Comparison of ENCODE assay signal across 8 mouse cellular contexts in the genomic region with DNA sequence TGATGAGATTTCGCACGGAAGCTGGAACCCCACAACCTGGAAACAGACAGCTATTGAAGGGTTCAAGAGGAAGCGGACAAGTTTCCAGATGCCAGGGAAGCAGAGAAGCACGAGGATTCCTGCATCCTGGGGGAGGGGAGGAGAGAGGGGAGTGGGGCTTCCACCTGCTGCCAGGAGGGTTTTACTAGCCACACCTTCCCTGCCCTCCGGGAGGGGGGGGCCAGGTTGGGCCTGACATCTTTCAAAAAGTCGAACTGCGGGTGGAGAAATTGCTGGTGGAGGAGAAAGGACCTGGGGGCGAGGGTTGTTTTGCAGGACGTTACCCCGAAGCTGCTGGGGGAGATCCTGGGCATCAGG. TPM values are rescaled to one million over a fixed set of nuclear protein-coding genes. Genes with fewer than 3 reads are reported as not detected.
DNase-seq lines count a peak whose midpoint lies in the region; ATAC-seq and TF ChIP-seq lines count a peak whose summit lies in the region.

No protein-coding gene starts in this region.

- H3K4me2 ChIP-seq in heart, embryonic 13.5 days = peak overlapping the region; percentile 93
- peak overlapping the region; percentile 95 for H3K4me2 ChIP-seq in intestine, embryonic 15.5 days (replicated peaks)
- H3K4me2 ChIP-seq in neural tube, embryonic 13.5 days = peak overlapping the region; percentile 77

- no peak for TF ChIP-seq CTCF in ES-Bruce4 (IDR thresholded peaks at IDR 0.05; ENCODE audit: low read depth, low read length)

- H3K4me3 ChIP-seq in heart, embryonic 13.5 days = peak overlapping the region; percentile 84
- peak overlapping the region; percentile 94 for H3K4me3 ChIP-seq in ES-Bruce4 (ENCODE audit: low read depth, low read length)
- peak overlapping the region; percentile 81 for H3K4me3 ChIP-seq in embryonic facial prominence, embryonic 10.5 days
- H3K4me3 ChIP-seq in intestine, embryonic 15.5 days (replicated peaks) = peak overlapping the region; percentile 79
- H3K4me3 ChIP-seq in neural tube, embryonic 13.5 days = peak overlapping the region; percentile 76

- no peaks in the 10 kb centered on the region for H3K9me3 ChIP-seq in heart, embryonic 13.5 days
- no peaks in the 10 kb centered on the region for H3K9me3 ChIP-seq in ES-Bruce4 (replicated peaks; ENCODE audit: control insufficient read depth, insufficient read depth, low read length, poor library complexity, severe bottlenecking)
- no peaks in the 10 kb centered on the region for H3K9me3 ChIP-seq in embryonic facial prominence, embryonic 10.5 days
- H3K9me3 ChIP-seq in intestine, embryonic 15.5 days = no peaks in the 10 kb centered on the region
- H3K9me3 ChIP-seq in neural tube, embryonic 13.5 days = no peaks in the 10 kb centered on the region

- no peaks in the 10 kb centered on the region for H3K27me3 ChIP-seq in heart, embryonic 13.5 days (replicated peaks)
- H3K27me3 ChIP-seq in ES-Bruce4 (ENCODE audit: control insufficient read depth, insufficient read depth, low read length, poor library complexity, severe bottlenecking) = no peaks in the 10 kb centered on the region
- H3K27me3 ChIP-seq in embryonic facial prominence, embryonic 10.5 days (replicated peaks; ENCODE audit: low read depth, poor library complexity, severe bottlenecking) = peaks cover 13% of the 10 kb centered on the region
- H3K27me3 ChIP-seq in intestine, embryonic 15.5 days (replicated peaks) = no peaks in the 10 kb centered on the region
- H3K27me3 ChIP-seq in neural tube, embryonic 13.5 days = no peaks in the 10 kb centered on the region; the same call in 1 of the 2 replicates

- no peak for TF ChIP-seq POLR2A in ES-Bruce4 (IDR thresholded peaks at IDR 0.05; ENCODE audit: insufficient read depth, low read length)

- no peak for DNase-seq in heart, adult 9 months (ENCODE audit: low spot score in 2 of 2)
- no peak for DNase-seq in embryonic facial prominence, embryonic 10.5 days (ENCODE audit: low spot score)
- no peak for DNase-seq in layer of hippocampus, adult 8-10 months (ENCODE audit: low spot score in 2 of 2)

- H3K36me3 ChIP-seq in heart, embryonic 13.5 days = no peaks in the 10 kb centered on the region
- no peaks in the 10 kb centered on the region for H3K36me3 ChIP-seq in ES-Bruce4 (ENCODE audit: control insufficient read depth, insufficient read depth, low read length, poor library complexity, severe bottlenecking)
- H3K36me3 ChIP-seq in embryonic facial prominence, embryonic 10.5 days (replicated peaks) = no peaks in the 10 kb centered on the region
- H3K36me3 ChIP-seq in intestine, embryonic 15.5 days = no peaks in the 10 kb centered on the region
- no peaks in the 10 kb centered on the region for H3K36me3 ChIP-seq in neural tube, embryonic 13.5 days

- H3K27ac ChIP-seq in heart, embryonic 13.5 days (replicated peaks) = no peak overlapping the region
- no peak overlapping the region for H3K27ac ChIP-seq in ES-Bruce4 (ENCODE audit: insufficient read depth, low read length)
- peak overlapping the region; percentile 87 for H3K27ac ChIP-seq in embryonic facial prominence, embryonic 10.5 days (replicated peaks)
- peak overlapping the region; percentile 57 for H3K27ac ChIP-seq in intestine, embryonic 15.5 days
- peak overlapping the region; percentile 62; the same call in 1 of the 2 replicates for H3K27ac ChIP-seq in neural tube, embryonic 13.5 days (replicated peaks)

- H3K4me1 ChIP-seq in heart, embryonic 13.5 days = peaks cover 17% of the 10 kb centered on the region
- no peaks in the 10 kb centered on the region for H3K4me1 ChIP-seq in ES-Bruce4 (ENCODE audit: control insufficient read depth, insufficient read depth, low read length)
- H3K4me1 ChIP-seq in embryonic facial prominence, embryonic 10.5 days = peaks cover 29% of the 10 kb centered on the region
- H3K4me1 ChIP-seq in intestine, embryonic 15.5 days (replicated peaks) = peaks cover 15% of the 10 kb centered on the region
- H3K4me1 ChIP-seq in neural tube, embryonic 13.5 days (replicated peaks) = peaks cover 21% of the 10 kb centered on the region

- H3K9ac ChIP-seq in heart, embryonic 13.5 days = peak overlapping the region; percentile 92
- peak overlapping the region; percentile 74 for H3K9ac ChIP-seq in ES-Bruce4 (ENCODE audit: low read depth, poor library complexity, severe bottlenecking)
- H3K9ac ChIP-seq in intestine, embryonic 15.5 days = peak overlapping the region; percentile 85
- peak overlapping the region; percentile 92 for H3K9ac ChIP-seq in neural tube, embryonic 13.5 days

- no peak for TF ChIP-seq EP300 in ES-Bruce4 (IDR thresholded peaks at IDR 0.05; ENCODE audit: insufficient read depth, low read depth, low read length)

- WGBS in heart, embryonic 13.5 days = 11% methylated on average over 10 of the region's 10 CpGs
- WGBS in embryonic facial prominence, embryonic 10.5 days = 7% methylated on average over 10 of the region's 10 CpGs
- WGBS in intestine, embryonic 15.5 days = 9% methylated on average over 10 of the region's 10 CpGs
- 6% methylated on average over 10 of the region's 10 CpGs for WGBS in neural tube, embryonic 13.5 days

- no peak for ATAC-seq in heart, embryonic 13.5 days (ENCODE audit: extremely low read depth, insufficient number of reproducible peaks, low FRiP score, low TSS enrichment)
- 0 out of 2 replicates have a peak, but pooled peaks have one; percentile 1 for ATAC-seq in intestine, embryonic 15.5 days
- ATAC-seq in neural tube, embryonic 13.5 days (ENCODE audit: low read depth) = peak; percentile 25; the same call in 1 of the 2 replicates
- ATAC-seq in granulocyte monocyte progenitor cell, adult 5-6 weeks (replicated peaks; ENCODE audit: poor library complexity, severe bottlenecking) = no peak

RNA-seq across cellular contexts. Expression of a gene that starts 0.6 kb away (rescaled TPM):
- 6.8 and 8.0 TPM in 2 replicates for polyA plus RNA-seq in heart, embryonic 13.5 days (2015; fragmentation: Nextera tagmentation; extraction: Ambion mirVana)
- polyA plus RNA-seq in ES-Bruce4 (2011; ENCODE audit: insufficient read depth, insufficient read length, low read depth, missing spikeins) = 15.9 and 19.7 TPM in 2 replicates
- polyA plus RNA-seq in embryonic facial prominence, embryonic 10.5 days (2016; fragmentation: Nextera tagmentation; extraction: Ambion mirVana) = 8.9 TPM in 2 replicates
- 14.9 and 17.9 TPM in 2 replicates for polyA plus RNA-seq in intestine, embryonic 15.5 days (2015; fragmentation: Nextera tagmentation; extraction: Ambion mirVana)
- 29.2 and 30.3 TPM in 2 replicates for polyA plus RNA-seq in neural tube, embryonic 13.5 days (2015; fragmentation: Nextera tagmentation; extraction: Ambion mirVana)
- 3.0 and 9.3 TPM in 2 replicates for total RNA-seq in granulocyte monocyte progenitor cell, adult 5-6 weeks (2014; fragmentation: Nextera tagmentation)
- 3.6 and 4.9 TPM in 2 replicates for total RNA-seq in granulocyte monocyte progenitor cell, adult 5-6 weeks (2017)
- total RNA-seq in layer of hippocampus, adult 8-10 months (2022) = 10 to 100 TPM; 21.9 to 29.4 (median 24.3) TPM

RNA-seq across cellular contexts. Expression of a gene that starts 35.0 kb away (rescaled TPM):
- polyA plus RNA-seq in heart, embryonic 13.5 days (2015; fragmentation: Nextera tagmentation; extraction: Ambion mirVana) = 0.55 and 0.76 TPM in 2 replicates
- 2.3 TPM in 2 replicates for polyA plus RNA-seq in ES-Bruce4 (2011; ENCODE audit: insufficient read depth, insufficient read length, low read depth, missing spikeins)
- 0.83 and 0.88 TPM in 2 replicates for polyA plus RNA-seq in embryonic facial prominence, embryonic 10.5 days (2016; fragmentation: Nextera tagmentation; extraction: Ambion mirVana)
- polyA plus RNA-seq in intestine, embryonic 15.5 days (2015; fragmentation: Nextera tagmentation; extraction: Ambion mirVana) = 7.4 and 7.7 TPM in 2 replicates
- 1.6 and 1.7 TPM in 2 replicates for polyA plus RNA-seq in neural tube, embryonic 13.5 days (2015; fragmentation: Nextera tagmentation; extraction: Ambion mirVana)
- not detected in 2 replicates for total RNA-seq in granulocyte monocyte progenitor cell, adult 5-6 weeks (2014; fragmentation: Nextera tagmentation)
- not detected in 2 replicates for total RNA-seq in granulocyte monocyte progenitor cell, adult 5-6 weeks (2017)
- 1 to 10 TPM in 1 of 4 experiments, under 1 TPM in 2, not detected in 1; 0.58 to 1.2 (median 0.96) TPM for total RNA-seq in layer of hippocampus, adult 8-10 months (2022)

Comparison
In these comparisons a context has a peak if more than half of its experiments do, and no peak if none do; other contexts are left out.
1. ATAC-seq: peak in intestine, embryonic 15.5 days (single experiment) and neural tube, embryonic 13.5 days (single experiment); none in heart, embryonic 13.5 days (single experiment) and granulocyte monocyte progenitor cell, adult 5-6 weeks (single experiment).
2. H3K27ac ChIP-seq: peak in embryonic facial prominence, embryonic 10.5 days (single experiment), intestine, embryonic 15.5 days (single experiment) and neural tube, embryonic 13.5 days (single experiment); none in heart, embryonic 13.5 days (single experiment) and ES-Bruce4 (single experiment).
3. Peak in every context shown above with its lines, with median percentiles within 50 percentile points of each other: H3K4me2 ChIP-seq, H3K4me3 ChIP-seq and H3K9ac ChIP-seq.